Mouse (Mus musculus) skeletal muscle tissue, adult 2 months (tissue): ENCODE data around the gene Ppp1r12b.

Experiments used
- DNase-seq: peaks from one replicate; pipeline ENCODE4 v3.0.0-alpha.2; 2012; ENCODE audit warnings: low read depth, low spot score

Gene Ppp1r12b

GRCm38 (mm10) chr1:134725276-134725675 is 230.5 kb downstream of the Ppp1r12b start:
- peak; percentile 71 for DNase-seq

DNA sequence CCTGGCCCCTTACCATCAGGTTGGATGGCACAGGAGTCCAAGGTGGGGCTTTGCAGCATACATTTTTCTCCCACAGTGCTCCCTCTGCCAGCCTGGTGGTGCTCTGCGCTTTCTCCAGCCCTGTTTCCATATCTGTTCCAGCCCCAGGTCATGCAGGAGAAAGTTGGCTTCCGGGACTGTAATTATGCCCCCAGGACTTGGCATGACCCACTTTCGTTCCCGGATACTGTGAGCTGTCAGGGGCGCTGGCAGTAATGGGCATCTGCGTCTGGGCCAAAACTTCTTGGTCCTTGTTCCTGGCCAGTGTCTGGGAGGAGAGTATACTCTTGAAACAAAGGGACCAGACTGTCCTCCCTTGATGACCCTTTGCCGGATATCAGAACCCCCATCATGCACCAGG is 232.9 kb downstream of the Ppp1r12b start:
- no peak for DNase-seq

DNA sequence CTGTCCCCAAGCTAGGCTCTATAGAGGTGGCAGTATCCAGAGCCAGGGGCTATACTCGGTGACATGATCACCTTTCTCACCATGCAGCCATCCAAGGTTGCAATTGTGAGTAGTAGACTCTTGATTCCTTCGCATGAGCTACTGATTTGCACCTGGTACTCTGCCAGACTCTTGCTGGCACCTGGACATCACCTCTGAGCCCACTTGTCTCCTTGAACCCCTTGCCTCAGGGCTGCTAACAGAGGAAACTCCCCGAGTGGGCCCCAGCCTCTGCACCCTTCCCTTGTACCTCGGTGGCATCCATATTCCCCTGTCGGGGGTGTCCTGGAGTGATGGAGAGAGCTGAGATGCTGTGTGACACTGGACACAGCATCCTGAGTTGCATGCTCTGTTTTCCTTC is 234.3 kb downstream of the Ppp1r12b start:
- no peak for DNase-seq

DNA sequence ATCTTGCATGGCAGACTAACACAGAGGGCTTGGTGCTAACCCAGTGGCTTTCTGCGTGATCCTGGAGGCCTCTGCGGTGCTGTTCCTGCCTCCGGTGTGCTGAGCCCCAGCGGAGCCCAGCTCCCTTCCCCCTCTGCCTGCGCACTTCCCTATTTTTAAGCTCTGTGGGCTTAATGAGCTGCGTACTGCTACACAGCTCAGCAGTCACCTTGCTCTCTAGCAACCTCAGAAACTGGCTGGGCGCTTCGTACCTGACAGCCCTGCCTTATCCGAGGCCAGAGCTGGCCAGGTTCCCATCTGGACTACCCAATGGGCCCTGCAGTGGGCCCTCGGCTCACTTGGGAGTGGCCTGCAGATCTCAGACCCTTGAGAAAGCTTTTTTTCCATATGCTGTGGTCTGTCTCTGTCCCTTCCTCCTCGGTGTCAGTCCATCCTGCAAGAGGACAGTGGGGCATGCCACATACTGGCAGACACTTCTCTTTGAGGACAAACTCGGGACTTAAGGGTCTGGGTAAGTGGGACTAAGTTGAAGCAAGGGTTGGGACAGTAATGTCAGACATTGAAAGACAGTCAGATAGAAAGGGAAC is 235.9 kb downstream of the Ppp1r12b start:
- no peak for DNase-seq

GRCm38 (mm10) chr1:134715092-134715491 is 240.7 kb downstream of the Ppp1r12b start:
- DNase-seq, result no peak

GRCm38 (mm10) chr1:134714166-134714565 is 241.6 kb downstream of the Ppp1r12b start:
- DNase-seq, result no peak

DNA sequence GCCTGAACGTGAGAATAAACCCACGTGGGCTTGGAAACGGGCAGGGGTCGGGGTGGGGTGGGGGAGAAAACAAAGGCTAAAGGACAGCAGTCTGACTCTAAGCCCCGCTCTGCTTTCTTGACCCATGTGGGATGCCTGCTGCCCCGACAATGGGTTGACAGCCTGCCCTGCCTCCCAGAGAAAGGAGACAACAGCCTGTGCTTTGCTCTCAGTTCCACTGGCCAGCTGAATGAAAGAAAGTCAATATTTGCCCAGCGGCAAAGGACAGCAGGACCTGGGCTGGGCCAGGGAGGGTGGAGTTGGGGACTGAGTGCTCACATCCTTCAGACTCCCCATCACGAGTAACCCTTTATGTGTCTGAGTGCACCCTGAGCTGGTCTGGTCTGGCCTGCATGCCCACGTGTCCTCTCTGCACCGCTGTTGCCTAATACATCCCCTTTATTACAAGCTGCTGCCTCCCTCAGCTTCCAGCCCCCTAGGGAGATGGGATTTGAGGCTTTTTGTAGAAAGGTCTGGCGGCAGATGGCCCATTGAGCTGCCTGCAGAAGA is 242.2 kb downstream of the Ppp1r12b start:
- no peak for DNase-seq

DNA sequence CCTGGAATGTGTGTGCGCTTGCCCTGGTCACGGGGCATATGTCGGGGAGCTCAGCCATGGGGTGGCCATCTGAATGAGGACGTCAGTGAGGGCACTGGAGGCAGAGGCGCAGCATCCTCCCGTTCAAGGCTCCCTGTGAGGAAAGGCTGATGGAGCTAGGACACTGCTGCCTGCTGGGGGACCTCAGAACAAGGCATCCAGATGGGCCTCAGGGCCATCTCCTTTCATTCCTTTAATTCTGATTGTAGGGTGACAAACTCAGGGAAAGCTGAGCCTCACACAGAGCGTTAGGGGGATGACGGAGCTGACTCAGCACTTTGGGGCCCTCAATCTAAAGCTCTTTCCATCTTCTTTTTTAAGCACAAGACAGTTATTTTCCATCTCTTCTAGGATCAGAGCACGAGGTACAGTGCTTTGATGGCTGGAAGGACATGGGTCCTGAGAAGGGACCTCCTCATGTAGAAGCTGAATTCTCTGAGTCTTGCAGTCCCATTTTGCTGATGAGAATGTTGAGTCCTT is 242.9 kb downstream of the Ppp1r12b start:
- DNase-seq, result no peak

DNA sequence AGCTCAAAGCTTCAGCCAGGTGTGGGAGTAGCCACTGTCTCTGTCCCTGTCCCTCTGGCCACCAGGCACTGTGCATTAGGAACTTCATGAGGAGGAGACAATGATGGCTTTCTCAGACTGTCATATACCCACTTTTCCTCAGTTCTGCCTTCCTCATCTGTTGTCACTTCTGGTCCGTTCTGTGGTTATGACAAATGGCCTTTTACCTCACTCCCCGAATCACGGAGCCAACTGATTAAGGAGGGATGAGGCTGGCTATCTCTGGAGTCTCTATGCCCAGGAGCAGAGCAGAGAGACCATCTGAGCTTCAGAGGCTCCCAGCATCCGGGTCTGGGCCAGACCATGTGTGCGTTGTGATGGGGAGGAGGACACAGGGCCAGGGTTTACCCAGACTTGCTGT is 244.1 kb downstream of the Ppp1r12b start:
- no peak for DNase-seq

DNA sequence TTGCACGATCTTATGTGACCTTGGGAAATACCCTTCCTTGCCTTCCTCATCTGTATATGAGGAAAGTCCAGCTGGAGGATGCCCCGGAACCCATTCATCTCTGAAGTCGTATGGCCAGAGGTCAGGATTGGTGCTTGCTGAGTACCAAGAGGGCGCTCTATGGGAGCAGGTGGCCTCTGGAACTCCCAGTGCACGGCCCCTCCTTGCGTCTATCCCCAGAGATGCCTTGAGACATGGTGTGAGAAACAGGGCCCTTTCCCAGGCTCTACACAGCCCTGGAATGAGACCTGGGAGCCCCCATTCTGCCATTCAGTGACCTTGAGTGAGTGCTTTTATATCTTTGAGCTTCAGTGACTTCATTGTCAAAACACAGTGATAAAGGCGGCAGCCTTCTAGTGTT is 244.7 kb downstream of the Ppp1r12b start:
- DNase-seq, result no peak

GRCm38 (mm10) chr1:134709411-134710306 is 246.1 kb downstream of the Ppp1r12b start:
- DNase-seq, result no peak

DNA sequence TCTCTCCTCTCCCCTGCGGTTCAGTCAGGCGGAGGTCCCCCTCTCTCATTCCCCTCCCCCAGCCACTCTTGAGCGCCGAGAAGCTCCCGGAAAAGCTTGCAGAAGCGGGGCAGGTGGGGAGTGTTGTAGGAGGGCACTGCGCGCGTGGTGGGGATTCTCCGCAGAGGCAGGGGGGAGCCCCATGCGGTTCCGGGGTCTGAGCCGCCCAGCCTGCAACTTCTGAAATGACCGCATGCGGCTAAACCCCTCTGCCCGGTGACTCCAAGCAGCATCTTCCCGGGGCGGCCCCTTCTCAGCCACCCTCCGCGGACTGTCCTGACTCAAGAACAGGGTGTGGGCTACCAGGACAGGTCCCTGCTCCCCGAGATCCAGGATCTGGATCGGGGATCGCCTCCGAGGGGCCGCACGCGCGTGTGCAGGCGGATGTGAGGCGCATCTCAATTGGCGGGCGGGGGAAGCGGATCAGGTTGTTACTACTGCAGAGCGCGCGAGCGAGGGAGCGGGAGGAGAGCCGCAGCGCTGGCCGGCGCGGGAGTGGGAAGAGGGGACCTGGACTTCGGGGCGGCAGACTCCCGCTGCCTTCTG is 246.8 kb downstream of the Ppp1r12b start:
- no peak for DNase-seq

- no peak for DNase-seq
Observed at GRCm38 (mm10) chr1:134708274-134708673, 247.5 kb downstream of the Ppp1r12b start.

DNA sequence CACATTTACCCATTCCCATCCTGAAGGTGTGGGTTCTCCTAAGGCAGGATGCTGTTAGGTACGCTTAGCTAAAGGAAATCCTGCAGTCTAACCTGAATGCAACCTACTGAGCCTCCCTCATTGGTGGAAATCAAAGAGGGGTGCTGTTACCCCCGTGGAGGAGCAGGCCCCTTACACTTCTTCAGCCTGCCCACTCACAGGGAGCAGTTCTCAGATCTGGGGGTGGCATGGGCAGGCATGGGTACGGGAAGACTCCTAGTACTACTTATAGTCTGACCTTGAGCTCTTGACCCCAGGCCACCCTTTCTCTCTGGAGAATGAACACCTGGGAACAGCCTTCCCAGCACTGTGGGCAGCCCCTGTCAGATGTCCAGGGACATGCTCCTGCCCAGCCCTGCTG is 248.2 kb downstream of the Ppp1r12b start:
- no peak for DNase-seq

- no peak for DNase-seq
Observed at GRCm38 (mm10) chr1:134706549-134706948, 249.2 kb downstream of the Ppp1r12b start.
